Mouse (Mus musculus): ENCODE results near the gene Sgk2.

DNA sequence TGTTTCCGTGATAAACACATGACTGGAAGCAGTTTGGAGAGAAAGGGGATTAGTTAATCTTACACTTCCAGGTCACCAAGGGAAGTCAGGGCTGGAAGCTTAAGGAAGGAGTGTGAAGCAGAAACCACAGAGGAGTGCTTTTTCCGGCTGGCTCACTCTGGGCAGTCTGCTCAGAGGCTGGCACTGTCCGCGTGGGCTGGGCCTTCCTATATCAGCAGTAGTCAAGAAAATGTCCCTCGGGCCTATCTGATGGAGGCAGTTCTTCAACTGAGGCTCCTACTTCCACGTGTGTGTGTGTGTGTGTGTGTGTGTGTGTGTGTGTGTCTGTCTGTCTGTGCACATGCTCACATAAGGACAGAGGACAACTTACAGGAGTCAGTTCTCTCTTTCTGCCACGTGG, 52.8 kb downstream of the Sgk2 start:
- no peak for TF ChIP-seq CTCF (IDR thresholded peaks at IDR 0.05; ENCODE audit: low read depth)
- no peak for TF ChIP-seq EP300 (IDR thresholded peaks at IDR 0.05; ENCODE audit: low read depth)
